Mouse (Mus musculus) mesoderm, embryonic 11.5 days (tissue): ENCODE measurements around the gene Fbxo24.

Source experiments
- DNase-seq: peaks from one replicate; pipeline ENCODE4 v3.0.0-alpha.2; 2012; ENCODE audit warnings: low read depth, low spot score

The Fbxo24 gene

DNA sequence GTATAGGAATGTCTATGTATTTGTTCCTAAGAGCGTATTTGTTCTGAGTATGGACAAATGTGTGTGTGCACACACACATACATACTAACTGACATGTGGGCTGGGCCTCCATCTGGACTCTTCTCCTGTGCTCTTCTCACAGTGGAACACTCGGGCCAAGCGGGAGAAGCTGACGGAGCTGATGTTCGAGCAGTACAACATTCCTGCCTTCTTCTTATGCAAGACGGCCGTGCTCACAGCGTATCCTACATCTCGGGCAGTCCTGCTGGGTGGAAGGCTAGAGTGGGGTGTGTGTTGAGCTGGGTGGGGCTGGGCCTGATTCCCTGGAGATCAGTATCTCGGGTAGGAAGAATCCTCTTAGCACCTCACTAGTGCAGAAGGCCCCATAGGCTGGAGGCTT lies 65.8 kb downstream of the Fbxo24 start:
- DNase-seq: no peak
